Comparison of ENCODE assay signal across 8 mouse cellular contexts in the genomic region with DNA sequence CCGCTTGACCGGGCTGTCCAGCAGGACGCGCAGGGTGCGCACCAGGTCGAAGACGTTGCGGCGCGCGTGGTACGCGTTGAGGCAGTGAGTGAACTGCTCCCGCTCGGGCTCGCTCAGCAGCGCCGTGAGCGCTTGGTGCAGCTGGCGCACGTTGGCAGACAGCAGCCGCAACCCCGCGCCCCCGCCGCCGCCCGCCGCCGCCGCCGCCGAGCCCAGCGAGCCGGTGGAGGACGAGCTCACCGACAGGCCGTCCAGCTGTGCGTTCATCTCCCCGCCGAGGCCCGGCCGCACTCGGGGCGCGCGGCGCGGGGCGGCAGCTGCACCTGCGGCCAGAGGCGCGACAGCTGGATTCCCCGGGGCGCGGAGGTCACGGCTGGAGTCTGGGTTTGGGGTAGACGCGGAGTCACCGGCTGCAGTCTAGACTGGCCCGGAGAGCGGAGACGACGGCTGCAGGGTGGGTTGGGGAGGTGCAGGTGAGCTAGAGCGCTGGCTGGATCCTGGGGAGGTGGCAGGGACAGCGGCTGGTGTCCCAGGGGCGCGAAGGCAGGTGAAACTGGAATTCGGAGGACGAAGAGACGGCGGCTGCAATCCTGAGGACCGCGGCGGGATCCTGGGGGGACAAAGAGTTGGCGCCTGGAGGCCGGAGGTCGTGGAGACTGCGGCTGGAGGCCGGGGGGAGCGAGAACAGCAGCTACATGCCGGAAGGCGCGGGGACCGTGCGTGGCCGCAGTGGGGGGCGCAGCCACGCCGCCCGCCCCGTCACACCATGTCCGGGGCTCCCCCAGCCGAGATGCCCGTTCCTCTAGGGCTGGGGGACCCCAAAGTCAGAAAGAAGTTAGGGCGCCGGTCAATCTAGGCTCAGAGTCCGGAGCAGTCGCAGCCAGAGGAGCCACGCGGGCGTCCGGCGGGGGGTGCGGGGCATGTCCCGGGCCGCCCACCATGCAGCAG. TPM values are rescaled to one million over a fixed set of nuclear protein-coding genes. Genes with fewer than 3 reads are reported as not detected.
DNase-seq lines count a peak whose midpoint lies in the region; ATAC-seq lines count a peak whose summit lies in the region.

No protein-coding gene starts in this region.

- peak overlapping the region; percentile 87 for H3K27ac ChIP-seq in heart, embryonic 10.5 days
- H3K27ac ChIP-seq in lung, embryonic 15.5 days = no peak overlapping the region

- peak overlapping the region; percentile 82 for H3K4me3 ChIP-seq in heart, embryonic 10.5 days
- peak overlapping the region; percentile 82 for H3K4me3 ChIP-seq in lung, embryonic 15.5 days

- H3K4me1 ChIP-seq in heart, embryonic 10.5 days = peaks cover 31% of the 10 kb centered on the region
- peaks cover 27% of the 10 kb centered on the region for H3K4me1 ChIP-seq in lung, embryonic 15.5 days

- ATAC-seq in lung, embryonic 15.5 days (ENCODE audit: borderline replicate concordance, extremely low read depth, low FRiP score, low TSS enrichment) = peak; percentile 50

- peaks cover 35% of the 10 kb centered on the region for H3K27me3 ChIP-seq in heart, embryonic 10.5 days (ENCODE audit: insufficient read depth, poor library complexity, severe bottlenecking)
- peaks cover 37% of the 10 kb centered on the region for H3K27me3 ChIP-seq in lung, embryonic 15.5 days

- peak overlapping the region; percentile 98 for H3K4me2 ChIP-seq in lung, embryonic 15.5 days

- H3K9ac ChIP-seq in lung, embryonic 15.5 days = peak overlapping the region; percentile 61

- peak; percentile 37 to 54 for DNase-seq in layer of hippocampus, postnatal 10 days (ENCODE audit: low spot score in 2 of 2)
- DNase-seq in layer of hippocampus, postnatal 25 days (ENCODE audit: extremely low spot score in 1 of 2, low spot score in 1 of 2) = no peak
- peak; percentile 77 for DNase-seq in embryo, embryonic 10 days (ENCODE audit: low spot score)
- DNase-seq in heart, embryonic 10.5 days (ENCODE audit: low spot score) = peak; percentile 81
- peak; percentile 56 for DNase-seq in kidney, adult 9 months
- peak; percentile 26 for DNase-seq in ovary, postnatal 10 days (ENCODE audit: low spot score)
- peak; percentile 19 for DNase-seq in urinary bladder, postnatal 10 days (ENCODE audit: low spot score)

- H3K36me3 ChIP-seq in heart, embryonic 10.5 days = no peaks in the 10 kb centered on the region
- no peaks in the 10 kb centered on the region for H3K36me3 ChIP-seq in lung, embryonic 15.5 days

- H3K9me3 ChIP-seq in heart, embryonic 10.5 days = no peaks in the 10 kb centered on the region
- no peaks in the 10 kb centered on the region for H3K9me3 ChIP-seq in lung, embryonic 15.5 days

- under 1% methylated on average over 106 of the region's 107 CpGs for WGBS in heart, embryonic 10.5 days
- under 1% methylated on average over 105 of the region's 107 CpGs for WGBS in lung, embryonic 15.5 days

RNA-seq across cellular contexts. Expression of gene Whrn, which starts 0.6 kb away (rescaled TPM):
- 10 to 100 TPM; 23.8 to 29.4 TPM for total RNA-seq in layer of hippocampus, postnatal 10 days (2021)
- 10 to 100 TPM; 17.7 to 27.3 TPM for total RNA-seq in layer of hippocampus, postnatal 25 days (2021)
- 4.0 and 5.3 TPM in 2 replicates for polyA plus RNA-seq in heart, embryonic 10.5 days (2016; fragmentation: Nextera tagmentation; extraction: Ambion mirVana)
- polyA plus RNA-seq in lung, embryonic 15.5 days (2015; fragmentation: Nextera tagmentation; extraction: Ambion mirVana) = 2.7 and 2.8 TPM in 2 replicates

RNA-seq across cellular contexts. Expression of gene Atp6v1g1, which starts 49.3 kb away (rescaled TPM):
- 100 to 1,000 TPM; 131 to 135 TPM for total RNA-seq in layer of hippocampus, postnatal 10 days (2021)
- 100 to 1,000 TPM; 116 to 143 TPM for total RNA-seq in layer of hippocampus, postnatal 25 days (2021)
- polyA plus RNA-seq in heart, embryonic 10.5 days (2016; fragmentation: Nextera tagmentation; extraction: Ambion mirVana) = 190 and 227 TPM in 2 replicates
- polyA plus RNA-seq in lung, embryonic 15.5 days (2015; fragmentation: Nextera tagmentation; extraction: Ambion mirVana) = 265 and 273 TPM in 2 replicates

Comparison
In these comparisons a context has a peak if more than half of its experiments do, and no peak if none do; other contexts are left out.
1. DNase-seq: peak in layer of hippocampus, postnatal 10 days (2 of 2), embryo, embryonic 10 days (single experiment), heart, embryonic 10.5 days (single experiment), kidney, adult 9 months (single experiment), ovary, postnatal 10 days (single experiment) and urinary bladder, postnatal 10 days (single experiment); none in layer of hippocampus, postnatal 25 days (0 of 2).